ENCODE assay signal across 7 mouse cellular contexts in genomic region chr19:56356480-56357373, GRCm38 (mm10). TPM values are rescaled to one million over a fixed set of nuclear protein-coding genes. Genes with fewer than 3 reads are reported as not detected.
DNase-seq lines count a peak whose midpoint lies in the region; ATAC-seq and TF ChIP-seq lines count a peak whose summit lies in the region.

No protein-coding gene starts in this region.

- peak; percentile 82 for TF ChIP-seq RAD21 in MEL (IDR thresholded peaks at IDR 0.05; ENCODE audit: low read depth, low read length)

- TF ChIP-seq EP300 in MEL (IDR thresholded peaks at IDR 0.05; ENCODE audit: low read depth in 1 of 2, low read length in 2 of 2) = no peak

- peak overlapping the region; percentile 43 for H3K4me2 ChIP-seq in lung, embryonic 15.5 days

- no peak for TF ChIP-seq POLR2A in MEL (IDR thresholded peaks at IDR 0.05; ENCODE audit: control insufficient read depth in 1 of 2, insufficient read depth in 1 of 2, low read depth in 1 of 2, low read length in 2 of 2, poor library complexity in 1 of 2)

- peak; percentile 93 to 97 (median 93) for TF ChIP-seq CTCF in MEL (IDR thresholded peaks at IDR 0.05 in 2 of 3, conservative IDR thresholded peaks at IDR 0.05 in 1 of 3; ENCODE audit: control insufficient read depth in 1 of 3, insufficient read depth in 1 of 3, low read depth in 2 of 3, low read length in 3 of 3, poor library complexity in 1 of 3, severe bottlenecking in 1 of 3)

- H3K9me3 ChIP-seq in MEL (replicated peaks; ENCODE audit: insufficient read depth, low read length) = no peaks in the 10 kb centered on the region
- H3K9me3 ChIP-seq in lung, embryonic 15.5 days = no peaks in the 10 kb centered on the region

- 27% methylated on average over 17 of the region's 17 CpGs for WGBS in lung, embryonic 15.5 days

- H3K36me3 ChIP-seq in MEL (ENCODE audit: control insufficient read depth in 1 of 2, insufficient read depth in 2 of 2, low read length in 2 of 2) = no peaks in the 10 kb centered on the region
- H3K36me3 ChIP-seq in lung, embryonic 15.5 days = no peaks in the 10 kb centered on the region

- peaks cover 0 to 4% of the 10 kb centered on the region in 2 experiments; a peak in 2 of 4 replicates for H3K4me1 ChIP-seq in MEL (ENCODE audit: control insufficient read depth in 1 of 2, insufficient read depth in 2 of 2, low read length in 2 of 2)
- peaks cover 3% of the 10 kb centered on the region; the same call in 1 of the 2 replicates for H3K4me1 ChIP-seq in lung, embryonic 15.5 days

- peak; percentile 30 for DNase-seq in CD4-positive helper T cell, adult 2 months (ENCODE audit: low read depth, low spot score)
- peak; percentile 80 for DNase-seq in MEL (ENCODE audit: low read depth, low spot score)
- peak; percentile 78 for DNase-seq in embryo, embryonic 10 days (ENCODE audit: low spot score)
- DNase-seq in heart, adult 8-10 months (ENCODE audit: low spot score) = peak; percentile 76
- peak; percentile 62 to 93 for DNase-seq in kidney, postnatal 36 days
- DNase-seq in right cerebral cortex, postnatal 14 days = peak; percentile 86

- H3K79me2 ChIP-seq in MEL (ENCODE audit: control insufficient read depth, insufficient read depth, low read length, poor library complexity) = no peaks in the 10 kb centered on the region

- H3K27ac ChIP-seq in MEL (ENCODE audit: control insufficient read depth, low read depth, low read length) = no peak overlapping the region
- H3K27ac ChIP-seq in lung, embryonic 15.5 days = no peak overlapping the region

- no peak overlapping the region for H3K9ac ChIP-seq in MEL (ENCODE audit: control insufficient read depth, low read depth, low read length, poor library complexity, severe bottlenecking)
- H3K9ac ChIP-seq in lung, embryonic 15.5 days = no peak overlapping the region

- H3K4me3 ChIP-seq in MEL (ENCODE audit: control insufficient read depth in 1 of 2, insufficient read depth in 1 of 2, low read depth in 2 of 2, low read length in 2 of 2) = no peak overlapping the region
- peak overlapping the region; percentile 12; the same call in 1 of the 2 replicates for H3K4me3 ChIP-seq in lung, embryonic 15.5 days

- ATAC-seq in lung, embryonic 15.5 days (ENCODE audit: borderline replicate concordance, extremely low read depth, low FRiP score, low TSS enrichment) = peak; percentile 50; the same call in 1 of the 2 replicates

- no peaks in the 10 kb centered on the region for H3K27me3 ChIP-seq in MEL (ENCODE audit: control insufficient read depth in 1 of 2, insufficient read depth in 2 of 2, low read length in 2 of 2)
- H3K27me3 ChIP-seq in lung, embryonic 15.5 days = no peaks in the 10 kb centered on the region

TF ChIP-seq in MEL, 35 proteins besides CTCF, POLR2A, EP300 and RAD21:
- TF ChIP-seq MYB (IDR thresholded peaks at IDR 0.05; ENCODE audit: low read depth, low read length) (no peak), BHLHE40 (IDR thresholded peaks at IDR 0.05; ENCODE audit: borderline replicate concordance, low read depth, low read length) (no peak), MAX (IDR thresholded peaks at IDR 0.05; ENCODE audit: low read length) (0 out of 2 replicates have a peak, but pooled peaks have one; percentile 12), HCFC1 (IDR thresholded peaks at IDR 0.05; ENCODE audit: low read depth, low read length) (no peak), SIN3A (IDR thresholded peaks at IDR 0.05; ENCODE audit: low read length) (no peak), RCOR1 (IDR thresholded peaks at IDR 0.05; ENCODE audit: low read depth, low read length) (no peak), ZC3H11A (IDR thresholded peaks at IDR 0.05; ENCODE audit: low read depth, low read length) (peak; percentile 82), MAZ (IDR thresholded peaks at IDR 0.05; ENCODE audit: low read depth, low read length) (no peak), TAL1 (IDR thresholded peaks at IDR 0.05; ENCODE audit: low read length) (no peak), SMC3 (IDR thresholded peaks at IDR 0.05; ENCODE audit: low read depth, low read length) (peak; percentile 96)
TF ChIP-seq in MEL: peak in this region for 3.

RNA-seq across cellular contexts. Expression of gene Nrap, which starts 33.1 kb away (rescaled TPM):
- 0.07 and 0.08 TPM in 2 replicates for total RNA-seq in MEL (2012; rRNA removed)
- under 1 TPM in 1 of 2 experiments, not detected in 1; 0.11 TPM for polyA plus RNA-seq in MEL (2012; ENCODE audit: insufficient read depth in 1 of 2, insufficient read length in 2 of 2, low read depth in 1 of 2, low replicate concordance in 2 of 2, missing spikeins in 1 of 2)
- total RNA-seq in heart, adult 8-10 months (2022) = 100 to 1,000 TPM; 392 to 561 (median 511) TPM
- 0.86 and 1.0 TPM in 2 replicates for polyA plus RNA-seq in lung, embryonic 15.5 days (2015; fragmentation: Nextera tagmentation; extraction: Ambion mirVana)

RNA-seq across cellular contexts. Expression of gene Casp7, which starts 40.2 kb away (rescaled TPM):
- total RNA-seq in MEL (2012; rRNA removed) = 53.9 and 70.4 TPM in 2 replicates
- 10 to 100 TPM in 1 of 2 experiments, not detected in 1; 69.4 TPM for polyA plus RNA-seq in MEL (2012; ENCODE audit: insufficient read depth in 1 of 2, insufficient read length in 2 of 2, low read depth in 1 of 2, low replicate concordance in 2 of 2, missing spikeins in 1 of 2)
- 10 to 100 TPM; 11.0 to 13.7 (median 12.3) TPM for total RNA-seq in heart, adult 8-10 months (2022)
- polyA plus RNA-seq in lung, embryonic 15.5 days (2015; fragmentation: Nextera tagmentation; extraction: Ambion mirVana) = 33.4 and 34.8 TPM in 2 replicates

Comparison
In these comparisons a context has a peak if more than half of its experiments do, and no peak if none do; other contexts are left out.
1. DNase-seq: peak in every context shown above with its lines; median percentile 86 in right cerebral cortex, postnatal 14 days; 80 in MEL; 78 in embryo, embryonic 10 days; 78 in kidney, postnatal 36 days; 76 in heart, adult 8-10 months; 30 in CD4-positive helper T cell, adult 2 months.
2. RNA of gene Nrap, which starts 33.1 kb away (total RNA-seq): 392 to 561 TPM in heart, adult 8-10 months; 0.07 to 0.08 TPM in MEL; every median in the first group is over 100 times any median in the second.